Mouse (Mus musculus) bone marrow, adult 2 months (tissue): ENCODE measurements at regions not wholly inside any gene's neighbourhood (a gene's known extent, or its start where the extent isn't known, plus 50 kb on each side); places are given as distances from the start of the nearest gene placed in this dataset.

Experiments used
- CTCF ChIP-seq: fragments of 200-500 bp; IDR thresholded peaks from 2 replicates; pipeline ENCODE4 v1.5.1; 2011; ENCODE audit warnings: low read length, control low read depth; ENCODE audit not compliant: control insufficient read depth, insufficient read depth
- POLR2A ChIP-seq: fragments of 200-500 bp; IDR thresholded peaks from 2 replicates; pipeline ENCODE4 v1.6.1; 2011; ENCODE audit warnings: low read depth, mild to moderate bottlenecking, control low read depth, low read length, borderline replicate concordance; ENCODE audit not compliant: control insufficient read depth

DNA sequence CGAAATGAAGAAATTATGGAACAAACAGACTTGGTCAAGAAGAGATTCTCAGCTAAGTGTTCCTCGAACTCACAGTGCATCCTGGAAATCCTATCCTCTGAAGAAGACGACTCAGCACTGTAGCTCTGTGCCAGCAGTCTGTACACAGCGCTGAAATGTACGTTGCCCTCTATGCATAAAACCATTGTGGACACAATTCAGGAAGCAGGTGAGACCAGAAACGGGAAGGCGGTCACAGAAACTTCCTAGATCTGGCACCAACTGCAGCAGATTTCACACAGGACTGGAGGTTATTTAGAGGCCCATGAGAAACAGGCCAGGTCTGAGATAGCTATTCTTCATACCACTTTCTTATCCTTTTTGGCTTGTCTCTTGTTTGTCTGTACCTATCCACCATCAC, 83.7 kb upstream of the Try4 start:
- no peak for TF ChIP-seq CTCF
- TF ChIP-seq POLR2A: no peak
